Mouse (Mus musculus) lung, postnatal 10 days (tissue): Measurements from ENCODE around the gene Clcn3.

Experiments used
- DNase-seq: peaks from one replicate; pipeline ENCODE4 v3.0.0; 2021

Gene Clcn3

DNA sequence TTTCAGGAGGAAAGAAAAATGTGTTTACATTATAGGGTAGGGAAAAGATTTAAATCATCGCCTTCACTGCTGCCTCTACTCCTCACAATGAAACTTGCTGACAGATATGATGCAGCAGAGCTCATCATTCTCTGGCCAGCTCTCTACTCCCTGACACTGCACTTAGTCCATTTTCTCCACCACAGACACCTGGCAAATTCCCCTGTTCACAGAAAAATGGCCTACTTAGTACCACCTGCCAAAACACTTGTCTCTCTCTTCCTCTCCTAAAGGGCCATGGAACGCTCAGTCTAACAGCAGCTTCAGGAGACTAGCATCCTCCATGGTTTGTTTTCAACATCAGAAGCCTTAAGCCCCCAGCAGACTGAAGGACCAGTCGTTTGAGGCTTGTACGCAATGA lies 31.8 kb downstream of the Clcn3 start:
- DNase-seq, result no peak

DNA sequence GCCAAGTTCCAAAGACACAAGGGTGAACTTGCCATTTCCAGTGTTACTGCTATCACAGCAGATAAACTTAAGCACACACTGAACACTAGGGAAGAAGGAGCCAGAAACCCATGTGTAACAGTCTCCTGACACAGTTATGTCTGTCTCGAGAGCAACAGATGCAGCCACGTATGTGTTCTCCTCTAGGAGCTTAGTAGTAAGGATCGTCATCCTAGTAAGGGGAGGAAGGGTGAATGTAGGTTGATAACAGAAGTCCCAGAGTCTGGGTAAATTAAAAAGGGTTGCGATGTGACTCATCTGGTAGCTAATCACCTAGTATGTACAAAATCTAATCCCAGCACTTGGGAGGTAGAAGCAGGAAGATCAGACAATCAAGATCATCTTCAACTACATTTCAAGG lies 33.2 kb downstream of the Clcn3 start:
- no peak for DNase-seq

- DNase-seq, result no peak
Observed at GRCm38 (mm10) chr8:60947503-60947902, 35.6 kb downstream of the Clcn3 start.

DNA sequence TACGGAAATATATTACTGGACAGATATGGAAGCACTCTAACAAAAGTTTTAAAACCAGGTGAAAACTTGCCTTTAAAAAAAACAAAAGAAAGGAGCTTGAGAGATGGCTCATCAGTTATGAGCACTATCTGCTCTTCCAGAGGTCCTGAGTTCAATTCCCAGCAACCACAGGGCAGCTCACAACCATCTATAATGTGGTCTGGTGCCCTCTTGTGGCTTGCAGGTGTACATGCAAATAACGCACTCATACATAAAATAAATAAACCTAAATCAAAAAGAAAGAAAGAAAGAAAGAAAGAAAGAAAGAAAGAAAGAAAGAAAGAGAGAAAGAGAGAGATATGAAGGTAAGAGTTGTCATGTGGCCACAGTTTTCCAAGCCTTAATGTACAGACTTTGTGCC lies 40.2 kb downstream of the Clcn3 start:
- no peak for DNase-seq

- DNase-seq, result no peak
Observed at GRCm38 (mm10) chr8:60938717-60939424, 44.2 kb downstream of the Clcn3 start.

DNA sequence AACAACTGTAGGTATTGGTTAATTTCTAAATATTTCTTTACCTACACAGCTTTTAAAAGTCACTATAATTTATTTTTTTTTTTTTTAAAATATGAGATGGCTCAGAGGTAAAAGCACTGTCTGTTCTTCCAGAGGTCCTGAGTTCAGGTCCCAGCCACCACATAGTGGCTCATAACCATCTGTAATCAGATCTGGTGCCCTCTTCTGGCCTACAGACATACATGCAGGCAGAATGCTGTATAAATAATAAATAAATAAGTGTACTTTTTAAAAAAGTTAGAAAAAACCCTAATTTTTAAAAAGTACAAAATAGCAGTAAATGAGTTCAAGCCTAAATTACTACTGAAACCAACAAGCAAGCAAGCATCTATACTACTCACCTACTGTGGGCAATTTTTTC lies 49.5 kb downstream of the Clcn3 start:
- DNase-seq, result no peak

DNA sequence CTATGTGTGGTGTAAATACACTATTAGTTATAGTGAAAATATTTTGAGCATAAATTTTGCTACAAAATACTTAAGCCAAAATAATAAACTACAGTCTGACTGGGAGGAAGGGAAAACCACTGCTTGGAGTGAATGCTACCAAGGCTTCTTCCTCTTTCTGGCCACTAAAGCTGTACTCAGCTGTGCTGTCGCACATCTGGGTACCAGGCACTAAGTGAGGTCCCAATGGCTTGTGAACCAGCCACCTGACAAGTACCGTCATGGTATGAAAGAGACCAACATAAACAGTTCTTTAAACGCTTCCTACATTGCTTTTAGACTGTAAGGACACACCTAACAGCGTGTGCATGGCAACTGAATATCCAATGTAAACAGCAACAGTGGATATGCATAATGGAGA lies 62.9 kb downstream of the Clcn3 start:
- DNase-seq, result no peak

DNA sequence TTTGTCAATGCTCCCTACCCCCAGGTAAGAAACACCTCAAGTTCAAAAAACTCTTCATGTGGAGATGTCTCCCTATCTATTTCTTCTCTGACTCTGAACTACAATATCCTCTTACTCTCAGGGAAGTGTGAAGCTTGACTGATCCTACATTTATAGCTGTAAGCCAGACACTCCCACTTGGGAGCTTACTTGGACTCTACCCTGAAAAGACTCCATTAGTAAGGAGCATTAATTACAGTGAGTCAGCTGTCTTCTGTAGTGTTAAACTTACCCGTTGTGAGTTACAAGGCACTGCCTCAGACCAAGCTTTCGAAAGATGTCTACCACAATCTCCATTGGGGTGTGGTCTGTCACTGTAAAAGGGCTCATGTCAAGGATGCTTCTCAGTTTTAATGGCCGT lies 64.0 kb downstream of the Clcn3 start:
- no peak for DNase-seq

DNA sequence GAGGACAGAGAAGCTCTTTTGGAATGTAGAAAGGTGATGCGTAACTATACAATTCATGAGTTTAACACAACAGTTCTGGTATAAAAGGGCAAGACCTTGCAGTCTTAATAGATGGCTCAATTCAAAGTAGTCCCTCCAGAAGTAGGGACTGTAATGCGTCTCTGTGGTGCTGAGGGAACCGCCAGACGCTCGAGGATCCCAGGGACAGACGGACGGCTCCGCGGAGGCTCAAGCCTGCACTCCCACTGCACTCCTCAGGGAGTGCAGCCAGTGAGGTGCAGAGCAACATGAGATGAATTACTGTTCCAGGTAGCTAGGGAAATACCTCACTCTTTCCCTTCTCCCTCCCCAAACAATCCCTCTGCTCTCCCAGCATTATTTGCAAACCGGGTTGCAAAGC lies 70.5 kb downstream of the Clcn3 start:
- no peak for DNase-seq

DNA sequence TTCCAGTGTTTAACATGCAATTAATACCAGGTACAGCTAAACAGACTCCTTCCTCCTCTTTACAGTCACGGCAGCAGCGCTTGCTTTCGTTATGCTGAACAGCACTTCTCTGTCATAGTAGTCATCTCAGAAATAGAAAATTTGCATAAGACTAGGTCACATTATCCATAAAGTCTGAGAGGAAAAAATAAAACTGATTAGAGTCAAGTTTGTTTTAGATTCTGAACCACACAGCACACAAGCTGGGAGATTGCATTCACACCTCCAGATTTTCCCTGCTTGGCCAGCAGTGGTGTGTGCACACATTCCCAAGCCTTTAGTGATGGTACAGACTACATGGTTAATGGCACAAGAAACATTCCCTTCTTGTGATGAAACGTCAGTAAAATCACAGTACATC lies 71.0 kb downstream of the Clcn3 start:
- peak; percentile 29 for DNase-seq

DNA sequence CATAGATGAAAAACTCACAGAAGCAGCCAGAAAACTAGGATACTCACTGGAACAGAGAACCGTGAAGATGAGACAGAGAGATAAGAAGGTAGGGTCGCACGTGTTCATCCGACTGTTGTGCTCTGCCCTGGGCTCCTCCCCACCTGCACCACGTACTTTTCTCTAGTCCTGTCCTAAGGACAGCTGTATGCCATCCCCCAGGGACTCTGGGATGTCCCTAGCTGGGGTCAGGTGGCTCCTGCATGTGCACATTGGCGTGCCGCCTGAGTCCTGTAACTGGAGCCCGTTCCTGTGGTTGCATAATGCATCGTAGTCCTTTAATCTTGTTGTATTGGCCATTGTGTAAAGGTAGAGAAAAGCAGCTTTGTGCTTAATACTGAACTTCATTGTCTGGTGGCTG lies 83.0 kb downstream of the Clcn3 start:
- DNase-seq, result no peak

DNA sequence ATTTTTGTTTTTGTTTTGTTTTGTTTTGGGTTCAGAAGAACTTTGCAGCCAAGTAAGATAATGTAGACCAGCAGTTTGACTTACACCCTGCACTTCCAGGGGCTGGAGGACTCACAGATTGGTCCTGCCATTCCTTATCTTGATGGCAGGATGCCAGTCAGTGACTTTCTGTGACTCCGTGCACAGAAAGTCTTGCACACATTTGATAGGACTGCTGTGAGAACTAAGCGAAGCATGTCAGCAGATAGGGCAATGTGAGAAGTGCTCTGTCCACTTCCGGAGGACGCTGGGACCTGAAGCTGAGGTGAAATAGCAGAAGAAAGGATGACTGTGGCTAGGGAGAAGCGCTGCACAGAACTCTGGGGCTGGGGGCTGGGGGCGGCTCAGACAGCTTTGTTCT lies 87.2 kb downstream of the Clcn3 start:
- DNase-seq, result no peak

GRCm38 (mm10) chr8:60891757-60892156 lies 91.3 kb downstream of the Clcn3 start:
- DNase-seq, result no peak

DNA sequence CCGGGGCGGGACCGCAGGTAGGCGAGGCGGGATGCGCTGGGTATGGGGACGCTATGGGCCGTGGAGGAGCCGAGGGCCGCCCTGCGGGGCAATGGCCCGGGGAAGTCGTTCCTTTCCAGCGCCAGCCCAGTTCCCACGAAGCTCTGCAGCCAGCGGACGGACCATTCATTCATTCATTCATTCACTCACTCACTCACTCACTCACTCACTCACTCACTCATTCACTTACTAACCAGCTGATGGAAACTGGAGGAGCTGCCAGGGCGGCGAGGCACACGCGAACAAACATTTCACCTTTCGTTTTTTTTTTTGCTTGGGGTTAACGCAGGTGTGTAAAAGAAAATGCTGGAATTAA lies 92.6 kb downstream of the Clcn3 start:
- no peak for DNase-seq

GRCm38 (mm10) chr8:60889843-60890519 lies 93.1 kb downstream of the Clcn3 start, which contains the start of gene Hpf1:
Gene Hpf1, plus strand, starts transcription at chr8:60890418.
- DNase-seq, result peak; percentile 98

- DNase-seq, result no peak
Observed at GRCm38 (mm10) chr8:60889131-60889842, 93.8 kb downstream of the Clcn3 start.

DNA sequence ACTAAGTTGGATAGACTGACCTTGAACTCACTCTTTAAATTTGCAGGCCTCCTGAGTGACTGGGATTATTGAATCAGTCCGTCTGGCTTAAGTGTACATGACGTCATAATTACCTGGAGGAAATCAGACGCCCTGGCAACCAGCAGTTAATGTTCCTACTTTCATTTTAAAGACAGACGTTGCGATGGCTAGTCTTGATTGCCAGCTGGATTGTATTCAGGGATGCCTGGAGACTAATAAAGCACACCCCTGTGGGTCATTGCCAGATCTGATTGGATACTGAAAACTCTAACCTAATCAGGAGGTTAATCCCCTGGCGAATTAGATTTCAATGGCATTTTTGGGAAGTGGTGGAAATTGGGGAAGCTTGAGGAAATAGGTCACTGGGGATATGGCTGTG lies 96.4 kb downstream of the Clcn3 start:
- DNase-seq, result no peak

DNA sequence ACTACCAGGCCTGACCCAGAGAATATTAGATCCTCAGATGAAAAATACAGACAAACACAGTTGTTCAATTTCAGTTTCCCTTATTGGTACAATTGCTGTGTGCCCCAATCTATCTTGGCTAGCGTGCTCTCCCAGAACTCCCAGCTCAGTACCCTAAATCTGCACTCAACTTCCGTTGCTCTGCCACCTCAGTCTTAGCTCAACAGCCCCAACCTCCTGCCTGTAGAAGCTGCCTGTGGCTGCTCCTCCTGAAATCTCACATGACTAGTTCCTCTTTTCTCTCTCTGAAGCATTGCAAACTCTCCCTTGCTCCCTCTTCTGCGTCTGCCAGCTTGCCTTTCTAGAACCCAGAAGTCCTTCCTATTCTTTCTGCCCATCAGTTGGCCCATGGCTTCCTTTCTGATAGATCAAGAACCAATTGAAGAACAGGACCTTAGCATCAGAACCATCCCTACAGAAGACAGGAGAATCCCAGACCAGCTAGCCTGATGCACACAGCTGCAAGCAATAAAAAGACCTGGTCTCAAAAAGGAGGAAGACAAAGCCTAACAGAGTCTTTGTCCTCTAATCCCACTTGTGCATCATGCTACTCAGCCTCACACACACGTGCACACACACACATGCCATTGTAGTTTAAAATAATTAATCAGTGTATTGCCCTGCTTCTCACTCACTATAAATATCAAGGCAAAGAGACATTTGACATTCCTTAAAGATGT lies 99.5 kb downstream of the Clcn3 start:
- DNase-seq, result no peak

DNA sequence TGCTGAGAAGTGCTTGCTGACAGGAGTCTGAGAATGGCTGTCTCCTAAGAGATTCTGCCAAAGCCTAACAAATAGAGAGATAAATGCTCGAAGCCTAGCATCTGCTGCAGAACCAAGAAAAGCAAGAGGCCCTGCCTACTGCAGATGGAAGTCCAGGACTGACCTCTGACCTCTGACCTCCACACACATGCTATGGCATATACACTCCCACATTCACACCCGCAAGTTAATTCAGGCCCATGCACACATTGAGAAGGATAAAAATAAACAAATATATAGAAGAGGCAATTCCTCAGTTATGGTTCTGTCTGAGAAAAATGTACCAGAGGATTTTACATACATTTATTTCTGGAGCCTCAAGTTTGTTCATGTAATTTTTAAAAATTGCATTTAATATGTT lies 104.5 kb downstream of the Clcn3 start:
- no peak for DNase-seq

- DNase-seq, result no peak
Observed at GRCm38 (mm10) chr8:60870231-60871193, 112.6 kb downstream of the Clcn3 start.

DNA sequence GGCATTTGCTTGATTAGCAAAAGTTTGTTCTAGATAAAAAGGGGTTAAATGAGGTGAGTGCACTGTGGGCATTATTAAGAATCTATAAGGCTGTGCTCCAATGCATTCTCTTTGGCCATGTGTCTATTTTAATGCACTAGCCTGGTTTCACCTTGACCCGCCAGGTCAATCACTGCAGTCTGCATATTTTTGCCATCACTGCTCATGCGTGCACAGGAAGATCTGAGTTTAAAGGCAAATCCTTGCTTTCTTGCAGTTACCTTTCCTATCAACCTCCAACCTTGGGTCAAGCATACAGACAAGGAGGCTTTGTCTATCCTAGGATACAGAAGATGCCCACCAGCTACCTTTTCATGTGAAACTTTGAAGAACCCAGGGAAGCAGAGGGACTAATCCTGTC lies 113.3 kb downstream of the Clcn3 start:
- no peak for DNase-seq

GRCm38 (mm10) chr8:60868236-60868965 lies 114.7 kb downstream of the Clcn3 start:
- DNase-seq, result no peak
